Mouse (Mus musculus) lung, embryonic 16.5 days (tissue): ENCODE data around the gene Zer1. TPM values are rescaled to one million over a fixed set of nuclear protein-coding genes. Genes with fewer than 3 reads are reported as not detected.

ENCODE experiments used
- ATAC-seq: fragments of 200-750 bp; cut with Nextera tagmentation; 2 replicates; pipeline ENCODE4 v1.8.0; 2017; ENCODE audit warnings: low read depth, mild to moderate bottlenecking, moderate library complexity
- H3K27ac ChIP-seq: fragments of 300-500 bp; sonication (generic); 2 replicates; pipeline ENCODE4 v1.5.1; 2014; ENCODE audit warnings: mild to moderate bottlenecking, control low read depth, low read length
- H3K27me3 ChIP-seq: fragments of 300-500 bp; sonication (generic); 2 replicates; pipeline ENCODE4 v1.6.1; 2014; ENCODE audit warnings: low read depth, low read length, mixed read lengths; ENCODE audit not compliant: control insufficient read depth, insufficient read depth
- H3K36me3 ChIP-seq: fragments of 300-500 bp; sonication (generic); 2 replicates; pipeline ENCODE4 v1.6.1; 2014; ENCODE audit warnings: low read length; ENCODE audit not compliant: control insufficient read depth, insufficient read depth
- H3K4me1 ChIP-seq: fragments of 300-500 bp; sonication (generic); replicated peaks from 2 replicates; pipeline ENCODE4 v1.6.1; 2014; ENCODE audit warnings: low read length, mixed read lengths; ENCODE audit not compliant: control insufficient read depth, insufficient read depth
- H3K4me2 ChIP-seq: fragments of 300-500 bp; sonication (generic); 2 replicates; pipeline ENCODE4 v1.6.1; 2014; ENCODE audit warnings: low read depth, low read length, control low read depth
- H3K4me3 ChIP-seq: fragments of 300-500 bp; sonication (generic); 2 replicates; pipeline ENCODE4 v1.5.1; 2014; ENCODE audit warnings: mild to moderate bottlenecking, low read length, control low read depth
- H3K9ac ChIP-seq: fragments of 300-500 bp; sonication (generic); 2 replicates; pipeline ENCODE4 v1.6.1; 2014; ENCODE audit warnings: low read length, control low read depth
- H3K9me3 ChIP-seq: fragments of 300-500 bp; sonication (generic); 2 replicates; pipeline ENCODE4 v1.6.1; 2016; ENCODE audit warnings: low read length; ENCODE audit not compliant: control insufficient read depth
- WGBS: fragments of 180-500 bp; shearing (Covaris S2); extraction: QIAGEN DNeasy Blood & Tissue Kit; methylation state at CpG from one replicate; pipeline ENCODE4 v1.1.7; 2014; 5-methylcytosine and 5-hydroxymethylcytosine counted together
- polyA plus RNA-seq: library from polyadenylated mRNA; unstranded; fragments of >200 nt; fragmentation: Nextera tagmentation; extraction: Ambion mirVana; gene quantifications from 2 replicates; pipeline ENCODE4 v1.2.1, GENCODE M21; 2015

The Zer1 gene
- polyA plus RNA-seq, 1 experiment from 2014 or later = 6.1 TPM

- Histone ChIP-seq H3K4me3 (no peak overlapping the region), H3K27me3 (no peaks in the 10 kb centered on the region), H3K27ac (no peak overlapping the region), H3K4me2 (no peak overlapping the region), H3K9me3 (no peaks in the 10 kb centered on the region), H3K36me3 (no peaks in the 10 kb centered on the region; the same call in 1 of the 2 replicates), H3K4me1 (peaks cover 9% of the 10 kb centered on the region; the same call in 1 of the 2 replicates), H3K9ac (no peak overlapping the region)
- WGBS = 95% methylated on average over 12 of the region's 12 CpGs
- ATAC-seq = no peak
Measured at GRCm38 (mm10) chr2:30091521-30091920, 32.9 kb downstream of the Zer1 start.

DNA sequence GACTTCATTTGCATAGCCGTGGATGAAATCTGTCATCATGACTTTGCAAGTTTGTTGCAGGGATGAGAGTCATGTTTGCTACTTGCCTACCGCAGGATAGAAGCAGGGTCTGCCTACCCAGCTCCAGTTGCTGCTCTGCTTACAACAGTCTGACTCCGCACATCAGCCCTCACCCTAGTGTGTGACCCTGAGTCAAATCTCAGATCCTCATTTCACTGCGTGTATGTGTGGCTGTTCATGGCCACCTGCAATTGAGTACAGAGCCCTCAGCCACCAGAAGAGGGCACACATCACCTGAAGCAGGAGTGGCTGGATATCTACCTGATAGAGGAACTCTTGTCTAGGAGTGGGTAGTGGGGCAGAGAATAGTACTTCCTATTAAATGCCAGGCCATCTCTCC, 37.1 kb downstream of the Zer1 start:
- Histone ChIP-seq H3K4me2 (no peak overlapping the region), H3K4me3 (no peak overlapping the region), H3K36me3 (no peaks in the 10 kb centered on the region; the same call in 1 of the 2 replicates), H3K27ac (no peak overlapping the region), H3K4me1 (no peaks in the 10 kb centered on the region), H3K27me3 (no peaks in the 10 kb centered on the region), H3K9me3 (no peaks in the 10 kb centered on the region), H3K9ac (no peak overlapping the region)
- no peak for ATAC-seq
- WGBS = 85% methylated on average over 4 of the region's 4 CpGs

GRCm38 (mm10) chr2:30084632-30085031, 39.8 kb downstream of the Zer1 start:
- Histone ChIP-seq H3K9ac (no peak overlapping the region; the same call in 1 of the 2 replicates), H3K4me3 (peak overlapping the region; percentile 21), H3K27ac (no peak overlapping the region), H3K4me1 (no peaks in the 10 kb centered on the region), H3K27me3 (no peaks in the 10 kb centered on the region), H3K4me2 (peak overlapping the region; percentile 46), H3K36me3 (no peaks in the 10 kb centered on the region; the same call in 1 of the 2 replicates), H3K9me3 (no peaks in the 10 kb centered on the region)
- 24% methylated on average over 12 of the region's 12 CpGs for WGBS
- ATAC-seq = peak; percentile 67

- WGBS = 63% methylated on average over 5 of the region's 5 CpGs
- no peak overlapping the region for H3K9ac ChIP-seq
- H3K4me2 ChIP-seq = no peak overlapping the region; the same call in 1 of the 2 replicates
- no peaks in the 10 kb centered on the region; the same call in 1 of the 2 replicates for H3K36me3 ChIP-seq
- H3K4me3 ChIP-seq = no peak overlapping the region
- H3K9me3 ChIP-seq = no peaks in the 10 kb centered on the region
- no peaks in the 10 kb centered on the region for H3K27me3 ChIP-seq
- ATAC-seq = no peak
- H3K27ac ChIP-seq = no peak overlapping the region
- no peaks in the 10 kb centered on the region for H3K4me1 ChIP-seq
Measured at GRCm38 (mm10) chr2:30084113-30084512, 40.3 kb downstream of the Zer1 start.

DNA sequence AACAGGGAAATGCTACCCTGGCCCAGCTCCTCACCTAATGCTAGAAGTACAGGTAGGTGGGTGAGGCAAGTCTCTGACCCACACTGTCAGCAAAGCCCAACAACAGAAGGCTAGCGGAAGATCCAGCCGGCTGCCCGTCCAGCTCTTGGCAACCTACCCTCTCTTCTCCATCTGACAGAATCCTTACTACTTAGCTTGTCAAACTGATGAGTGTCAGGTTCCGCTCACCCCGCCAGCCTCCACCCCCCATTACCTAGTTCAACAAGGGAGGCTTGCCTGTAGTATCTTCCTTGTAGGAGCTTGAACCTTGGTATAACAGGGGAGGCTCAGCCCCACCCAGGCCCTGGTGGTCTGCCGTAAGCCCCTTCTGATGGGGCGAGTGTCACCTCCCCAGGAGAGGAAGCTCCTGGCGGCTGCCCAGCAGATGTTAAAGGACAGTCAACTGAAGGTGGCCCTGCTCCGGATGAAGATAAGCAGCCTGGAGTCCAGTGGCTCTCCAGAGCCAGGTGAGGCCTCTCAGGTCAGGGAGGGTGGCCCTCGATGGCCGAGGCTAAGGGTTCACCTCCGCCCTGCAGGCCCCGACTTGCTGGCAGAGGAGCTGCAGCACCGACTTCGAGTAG, 44.1 kb downstream of the Zer1 start:
- Histone ChIP-seq H3K36me3 (no peaks in the 10 kb centered on the region), H3K4me1 (peaks cover 6% of the 10 kb centered on the region; the same call in 1 of the 2 replicates), H3K27me3 (no peaks in the 10 kb centered on the region), H3K4me3 (no peak overlapping the region), H3K9ac (no peak overlapping the region), H3K4me2 (no peak overlapping the region), H3K9me3 (no peaks in the 10 kb centered on the region), H3K27ac (no peak overlapping the region)
- WGBS = 78% methylated on average over 15 of the region's 15 CpGs
- no peak for ATAC-seq

GRCm38 (mm10) chr2:30078760-30079159, 45.6 kb downstream of the Zer1 start:
- WGBS = 60% methylated on average over 4 of the region's 4 CpGs

DNA sequence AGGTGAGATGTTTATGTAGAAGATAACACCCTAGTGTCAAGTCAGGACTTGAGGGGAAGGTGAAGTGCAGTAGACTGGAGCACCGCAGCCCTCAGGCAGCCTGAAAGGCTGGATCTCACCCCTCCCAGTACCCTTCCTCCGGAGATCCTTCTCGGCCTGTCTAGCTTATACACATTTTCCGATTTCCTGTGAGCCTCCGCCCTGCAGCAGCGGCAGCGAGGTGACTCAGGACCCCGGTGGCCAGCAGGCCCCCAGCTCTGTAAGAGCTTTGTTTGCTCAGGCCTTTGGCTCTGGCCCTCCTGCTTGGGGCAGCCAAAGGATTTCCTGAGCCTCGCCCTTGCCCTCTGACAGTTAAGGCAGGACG, 46.1 kb downstream of the Zer1 start:
- Histone ChIP-seq H3K27me3 (no peaks in the 10 kb centered on the region), H3K9ac (peak overlapping the region; percentile 81), H3K36me3 (no peaks in the 10 kb centered on the region), H3K27ac (peak overlapping the region; percentile 96), H3K4me3 (peak overlapping the region; percentile 72), H3K9me3 (no peaks in the 10 kb centered on the region), H3K4me2 (peak overlapping the region; percentile 92), H3K4me1 (peaks cover 6% of the 10 kb centered on the region; the same call in 1 of the 2 replicates)
- ATAC-seq = peak; percentile 43
- WGBS = 8% methylated on average over 10 of the region's 10 CpGs

More at GRCm38 (mm10) chr2:30078760-30079159, 45.6 kb downstream of the Zer1 start:
- Histone ChIP-seq H3K36me3 (no peaks in the 10 kb centered on the region), H3K4me3 (0 out of 2 replicates have a peak overlapping the region, but pooled peaks have one; percentile 72), H3K27ac (peak overlapping the region; percentile 96), H3K9ac (peak overlapping the region; percentile 81), H3K4me1 (peaks cover 6% of the 10 kb centered on the region; the same call in 1 of the 2 replicates), H3K9me3 (no peaks in the 10 kb centered on the region), H3K27me3 (no peaks in the 10 kb centered on the region), H3K4me2 (peak overlapping the region; percentile 92)
- no peak for ATAC-seq

- Histone ChIP-seq H3K4me3 (peak within 1 kb of the TSS; percentile 72), H3K4me1 (peaks cover 6% of the 10 kb centered on the region; the same call in 1 of the 2 replicates), H3K36me3 (peaks cover under 1% of the 10 kb centered on the region; the same call in 1 of the 2 replicates), H3K27me3 (no peaks in the 10 kb centered on the region), H3K27ac (peak within 1 kb of the TSS; percentile 96), H3K9me3 (no peaks in the 10 kb centered on the region), H3K9ac (peak within 1 kb of the TSS; percentile 81), H3K4me2 (peak within 1 kb of the TSS; percentile 92)
- ATAC-seq = peak; percentile 86
- WGBS = under 1% methylated on average over 53 of the region's 53 CpGs
Measured at GRCm38 (mm10) chr2:30077502-30078348, 46.7 kb downstream of the Zer1 start, which contains the start of gene Pkn3. Gene Pkn3 (plus strand): TSS chr2:30077684.

- Histone ChIP-seq H3K9ac (peak overlapping the region; percentile 47; the same call in 1 of the 2 replicates), H3K4me3 (peak overlapping the region; percentile 72), H3K9me3 (no peaks in the 10 kb centered on the region), H3K4me2 (peak overlapping the region; percentile 92), H3K36me3 (peaks cover 5% of the 10 kb centered on the region; the same call in 1 of the 2 replicates), H3K4me1 (peaks cover 6% of the 10 kb centered on the region; the same call in 1 of the 2 replicates), H3K27ac (peak overlapping the region; percentile 96; the same call in 1 of the 2 replicates), H3K27me3 (no peaks in the 10 kb centered on the region)
- 61% methylated on average over 6 of the region's 6 CpGs for WGBS
- no peak; the same call in 1 of the 2 replicates for ATAC-seq
Measured at GRCm38 (mm10) chr2:30076959-30077358, 47.4 kb downstream of the Zer1 start.
